Mouse (Mus musculus) layer of hippocampus, postnatal 14 days (tissue): Measurements from ENCODE around the gene Tbx10. TPM values are rescaled to one million over a fixed set of nuclear protein-coding genes. Genes with fewer than 3 reads are reported as not detected.
"Not testable (repeated sequence)": the region's sequence is repeated elsewhere in the genome, so short reads cannot be mapped to it uniquely, and the experiment has no call there.

Experiments
- DNase-seq, 2 experiments: peaks; one replicate each; pipeline ENCODE4 v3.0.0; 2021 to 2022; ENCODE audit warnings: low spot score in 2 of 2, mixed read lengths in 1 of 2
- total RNA-seq, 2 experiments: library from RNA; stranded (reverse); gene quantifications; 2 replicates each; pipeline ENCODE4 v1.2.3; 2021

Tbx10 gene
- total RNA-seq, 2 experiments from 2014 or later = not detected

- DNase-seq = no peak
Measured at GRCm38 (mm10) chr19:4003112-4003511, 10.6 kb downstream of the Tbx10 start, which contains the start of gene Doc2g. Doc2g (plus strand) TSS chr19:4003313.

- DNase-seq = no peak
Measured at GRCm38 (mm10) chr19:4003641-4004040, 11.1 kb downstream of the Tbx10 start.

GRCm38 (mm10) chr19:4004331-4004730, 11.8 kb downstream of the Tbx10 start:
- DNase-seq = no peak

- no peak for DNase-seq
Measured at GRCm38 (mm10) chr19:4005091-4005490, 12.5 kb downstream of the Tbx10 start.

GRCm38 (mm10) chr19:4005971-4006370, 13.4 kb downstream of the Tbx10 start:
- no peak for DNase-seq

- no peak for DNase-seq
Measured at GRCm38 (mm10) chr19:4011086-4011485, 18.5 kb downstream of the Tbx10 start.

GRCm38 (mm10) chr19:4012432-4013022, 20.0 kb downstream of the Tbx10 start, which contains the start of gene Ndufv1:
Ndufv1 (minus strand) TSS chr19:4012806.
- peak; percentile 96 to 99 for DNase-seq

GRCm38 (mm10) chr19:4013066-4013465, 20.5 kb downstream of the Tbx10 start:
- DNase-seq = no peak

- no peak for DNase-seq
Measured at GRCm38 (mm10) chr19:4014802-4015201, 22.2 kb downstream of the Tbx10 start.

- no peak for DNase-seq
Measured at GRCm38 (mm10) chr19:4015635-4016034, 23.1 kb downstream of the Tbx10 start.

GRCm38 (mm10) chr19:4017921-4018587, 25.5 kb downstream of the Tbx10 start:
- DNase-seq = no peak

GRCm38 (mm10) chr19:4018743-4019583, 26.4 kb downstream of the Tbx10 start:
- DNase-seq = peak; percentile 73 to 86

- DNase-seq = no peak
Measured at GRCm38 (mm10) chr19:4023185-4023584, 30.6 kb downstream of the Tbx10 start.

- no peak for DNase-seq
Measured at GRCm38 (mm10) chr19:4027576-4027975, 35.0 kb downstream of the Tbx10 start.

- DNase-seq = no peak
Measured at GRCm38 (mm10) chr19:4032668-4033067, 40.1 kb downstream of the Tbx10 start.

GRCm38 (mm10) chr19:4033298-4033697, 40.7 kb downstream of the Tbx10 start:
- DNase-seq = no peak

GRCm38 (mm10) chr19:4033742-4034141, 41.2 kb downstream of the Tbx10 start:
- no peak for DNase-seq

GRCm38 (mm10) chr19:4036327-4037045, 43.9 kb downstream of the Tbx10 start:
- no peak for DNase-seq

- DNase-seq = not testable (repeated sequence)
Measured at GRCm38 (mm10) chr19:4037154-4037787, 44.7 kb downstream of the Tbx10 start.

GRCm38 (mm10) chr19:4037788-4038232, 45.3 kb downstream of the Tbx10 start, which contains the start of gene Gstp1:
Gstp1 (minus strand) TSS chr19:4037985.
- DNase-seq = peak; percentile 83 to 85
